Mouse (Mus musculus): ENCODE measurements at regions not wholly inside any gene's neighbourhood (a gene's known extent, or its start where the extent isn't known, plus 50 kb on each side); places are given as distances from the start of the nearest gene placed in this dataset.

DNA sequence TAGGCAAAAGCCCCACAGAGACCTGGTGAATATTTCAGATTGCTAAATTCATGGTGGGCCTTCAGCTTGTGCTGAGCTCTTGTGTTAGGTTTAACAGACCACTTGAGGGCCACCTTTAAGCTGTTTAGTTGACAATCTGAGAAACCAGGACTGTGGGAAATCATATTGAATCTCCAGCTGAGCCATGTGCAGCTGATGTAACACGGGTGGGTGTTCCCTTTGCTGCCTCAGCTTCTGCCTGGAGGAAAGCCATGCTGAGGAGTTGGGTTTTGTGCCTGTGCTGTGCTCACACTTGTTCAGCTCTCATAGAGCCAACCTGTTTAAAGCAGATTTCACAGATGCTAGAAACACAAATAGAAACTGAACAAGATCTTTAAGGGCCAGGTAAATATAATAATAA, 111.6 kb upstream of the Tut7 start:
- no peak for TF ChIP-seq POLR2A (IDR thresholded peaks at IDR 0.05; ENCODE audit: low read depth, low read length)
- TF ChIP-seq CTCF (conservative IDR thresholded peaks at IDR 0.05; ENCODE audit: insufficient read depth, insufficient read length, low read depth, low read length) = no peak
